Mouse (Mus musculus): ENCODE results near the gene Gm13283. TPM values are rescaled to one million over a fixed set of nuclear protein-coding genes. Genes with fewer than 3 reads are reported as not detected.
"Not testable (repeated sequence)": the region's sequence is repeated elsewhere in the genome, so short reads cannot be mapped to it uniquely, and the experiment has no call there.

The Gm13283 gene
- polyA plus RNA-seq, 1 experiment from 2014 or later: 0.49 TPM

- H3K27ac ChIP-seq: no peak overlapping the region
- H3K4me1 ChIP-seq: no peaks in the 10 kb centered on the region
- no peaks in the 10 kb centered on the region for H3K9me3 ChIP-seq (replicated peaks)
- WGBS: 73% methylated on average over 7 of the region's 7 CpGs
- H3K9ac ChIP-seq: no peak overlapping the region
- ATAC-seq (replicated peaks; ENCODE audit: low FRiP score): no peak
- H3K4me2 ChIP-seq: no peak overlapping the region
- H3K36me3 ChIP-seq: no peaks in the 10 kb centered on the region
- 0 out of 2 replicates have a peak, but pooled peaks cover 2% of the 10 kb centered on the region for H3K27me3 ChIP-seq
- H3K4me3 ChIP-seq (replicated peaks): no peak overlapping the region
Observed at GRCm38 (mm10) chr4:88742771-88743371, 17.0 kb upstream of the Gm13283 start.

DNA sequence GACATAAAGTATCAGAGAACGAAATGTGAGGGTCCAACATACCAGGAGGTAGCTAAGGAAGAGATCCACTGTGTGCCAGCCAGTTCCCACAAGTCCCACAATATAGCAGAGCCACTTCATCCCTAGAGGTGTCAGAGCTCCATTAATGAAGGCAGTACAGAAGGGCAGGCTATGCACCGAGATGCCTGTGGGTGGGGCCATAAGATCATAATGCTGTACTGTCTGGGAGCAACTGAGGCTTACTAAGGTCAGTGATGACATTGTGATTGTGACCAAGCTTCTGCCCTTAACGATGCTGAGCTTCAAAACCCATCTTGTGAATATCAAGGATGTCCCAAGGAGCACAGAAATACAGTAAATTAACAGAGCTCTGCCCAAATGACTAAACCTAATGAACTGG lies 15.7 kb upstream of the Gm13283 start:
- Histone ChIP-seq H3K27me3 (no peaks in the 10 kb centered on the region), H3K4me1 (no peaks in the 10 kb centered on the region), H3K4me2 (no peak overlapping the region), H3K9me3 (replicated peaks) (no peaks in the 10 kb centered on the region), H3K4me3 (replicated peaks) (no peak overlapping the region), H3K36me3 (no peaks in the 10 kb centered on the region), H3K27ac (no peak overlapping the region), H3K9ac (no peak overlapping the region)
- 66% methylated on average over 3 of the region's 3 CpGs for WGBS
- no peak for ATAC-seq (replicated peaks; ENCODE audit: low FRiP score)

DNA sequence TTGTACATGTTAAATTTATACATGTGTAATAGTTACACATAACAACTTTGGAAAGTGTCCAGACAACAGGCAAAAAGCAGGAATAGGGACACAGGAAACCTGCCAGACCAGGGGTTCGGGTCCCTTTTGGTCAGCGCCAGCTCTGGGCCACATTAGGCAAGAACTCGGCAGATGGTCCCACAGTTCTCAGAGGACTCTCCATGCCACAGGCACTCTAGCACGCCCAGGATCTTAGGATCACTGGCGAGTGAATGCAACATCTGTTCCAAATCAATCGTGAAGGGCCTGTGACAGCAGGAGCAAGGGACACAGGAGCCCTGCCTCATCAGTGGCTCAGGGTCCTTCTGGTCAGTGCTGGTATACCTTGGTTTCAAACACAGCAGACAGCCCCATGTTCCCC lies 10.0 kb upstream of the Gm13283 start:
- Histone ChIP-seq H3K4me1 (no peaks in the 10 kb centered on the region), H3K4me2 (no peak overlapping the region), H3K36me3 (no peaks in the 10 kb centered on the region), H3K4me3 (replicated peaks) (no peak overlapping the region), H3K27me3 (no peaks in the 10 kb centered on the region), H3K9me3 (replicated peaks) (no peaks in the 10 kb centered on the region), H3K9ac (no peak overlapping the region), H3K27ac (no peak overlapping the region)
- WGBS: 58% methylated on average over 6 of the region's 6 CpGs
- no peak for ATAC-seq (replicated peaks; ENCODE audit: low FRiP score)

DNA sequence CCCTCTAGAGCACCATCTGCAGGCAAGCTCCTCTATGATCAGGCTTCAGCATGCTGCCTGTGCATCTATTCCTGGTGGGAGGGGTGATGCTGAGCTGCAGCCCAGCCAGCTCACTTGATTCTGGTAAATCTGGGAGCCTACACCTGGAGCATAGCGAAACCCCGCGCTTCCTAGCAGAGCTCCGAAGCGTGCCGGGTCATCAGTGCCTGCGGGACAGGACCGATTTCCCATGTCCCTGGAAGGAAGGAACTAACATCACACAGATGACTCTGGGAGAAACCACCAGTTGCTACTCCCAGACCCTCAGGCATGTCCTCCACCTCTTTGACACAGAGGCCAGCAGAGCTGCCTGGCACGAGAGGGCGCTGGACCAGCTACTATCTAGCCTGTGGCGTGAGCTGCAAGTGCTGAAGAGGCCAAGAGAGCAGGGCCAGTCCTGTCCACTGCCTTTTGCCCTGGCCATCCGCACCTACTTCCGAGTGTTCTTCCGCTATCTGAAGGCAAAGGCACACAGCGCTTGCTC lies 5.0 kb upstream of the Gm13283 start, which contains the start of gene Gm13271:
Gm13271 (plus strand) TSS at position 51 of the 523 bp plus-strand sequence.
- WGBS: 82% methylated on average over 15 of the region's 15 CpGs
- not testable (repeated sequence) for H3K36me3 ChIP-seq; H3K4me1 ChIP-seq; H3K4me2 ChIP-seq; H3K9ac ChIP-seq; H3K27me3 ChIP-seq; H3K9me3 ChIP-seq (replicated peaks); H3K27ac ChIP-seq; H3K4me3 ChIP-seq (replicated peaks); ATAC-seq (replicated peaks; ENCODE audit: low FRiP score)

DNA sequence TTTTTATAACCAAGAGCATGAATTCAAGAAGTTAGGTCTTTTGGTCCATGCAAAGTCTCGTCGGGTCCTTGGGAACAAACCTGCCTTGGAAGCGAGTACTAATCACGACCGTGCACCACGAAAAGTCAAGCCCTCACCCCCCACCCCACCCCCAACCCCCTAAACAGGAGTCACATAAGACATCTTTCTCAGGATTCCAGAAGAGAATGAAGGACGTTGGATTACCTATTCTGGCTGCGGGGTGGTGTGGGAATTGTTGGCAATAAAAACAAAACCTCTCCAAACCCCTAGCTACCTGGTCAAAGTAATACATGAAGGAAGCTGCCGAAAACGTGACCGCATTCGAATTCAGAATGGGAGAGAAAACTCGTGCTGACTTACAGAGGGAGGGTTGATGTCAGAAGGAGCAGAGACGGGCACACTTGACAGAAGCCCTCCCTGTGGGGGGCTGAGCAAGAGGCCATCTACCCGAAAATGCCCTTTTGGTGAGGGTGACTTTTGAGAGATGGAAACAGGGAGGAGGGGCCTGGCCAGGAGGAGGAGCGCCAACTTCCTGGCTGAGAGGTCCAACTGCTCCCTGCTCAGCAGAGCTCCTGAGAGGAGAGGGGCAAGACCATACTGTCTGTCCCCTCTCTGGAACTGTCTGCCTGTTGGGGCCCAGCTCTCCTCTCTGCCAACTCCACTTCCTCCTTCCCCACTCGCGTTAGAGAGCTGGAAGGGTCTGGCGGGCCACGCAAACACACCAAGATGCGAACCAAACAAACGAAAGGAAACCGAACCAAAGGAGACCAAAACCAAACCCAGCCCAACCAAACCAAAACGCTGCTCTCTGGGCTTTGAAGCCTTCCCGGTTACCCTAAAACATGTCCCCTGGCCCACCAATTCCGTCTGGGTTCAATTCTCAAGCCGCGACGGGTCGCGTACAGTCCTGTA lies 3.1 kb upstream of the Gm13283 start:
- not testable (repeated sequence) for H3K4me1 ChIP-seq; H3K36me3 ChIP-seq; H3K27me3 ChIP-seq; H3K9me3 ChIP-seq (replicated peaks); ATAC-seq (replicated peaks; ENCODE audit: low FRiP score)
- peak overlapping the region; percentile 56 for H3K4me3 ChIP-seq (replicated peaks)
- peak overlapping the region; percentile 83 for H3K4me2 ChIP-seq
- H3K27ac ChIP-seq: peak overlapping the region; percentile 97
- WGBS: 8% methylated on average over 29 of the region's 31 CpGs
- H3K9ac ChIP-seq: peak overlapping the region; percentile 66

DNA sequence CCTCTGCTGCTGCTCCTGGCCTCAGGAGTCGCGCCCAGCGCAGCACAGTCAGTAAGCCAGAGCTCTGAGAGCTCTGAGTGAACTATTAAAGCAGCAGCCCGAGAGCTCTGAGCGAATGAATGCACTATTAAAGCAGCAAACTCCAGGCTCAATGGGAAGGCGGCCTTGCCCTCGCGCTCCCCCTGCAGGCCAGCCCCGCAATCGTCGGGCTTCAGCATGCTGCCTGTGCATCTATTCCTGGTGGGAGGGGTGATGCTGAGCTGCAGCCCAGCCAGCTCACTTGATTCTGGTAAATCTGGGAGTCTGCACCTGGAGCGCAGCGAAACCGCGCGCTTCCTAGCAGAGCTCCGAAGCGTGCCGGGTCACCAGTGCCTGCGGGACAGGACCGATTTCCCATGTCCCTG lies 2.3 kb upstream of the Gm13283 start:
- WGBS: 0% methylated on average over 21 of the region's 21 CpGs
- not testable (repeated sequence) for H3K27me3 ChIP-seq; H3K9me3 ChIP-seq (replicated peaks); H3K36me3 ChIP-seq; H3K4me1 ChIP-seq
- ATAC-seq (replicated peaks; ENCODE audit: low FRiP score): peak; percentile 100
- H3K4me2 ChIP-seq: peak overlapping the region; percentile 83
- H3K9ac ChIP-seq: peak overlapping the region; percentile 66; the same call in 1 of the 2 replicates
- H3K27ac ChIP-seq: peak overlapping the region; percentile 97
- H3K4me3 ChIP-seq (replicated peaks): peak overlapping the region; percentile 56

GRCm38 (mm10) chr4:88758751-88759150 lies 1.2 kb upstream of the Gm13283 start:
- ATAC-seq (replicated peaks; ENCODE audit: low FRiP score); H3K4me2 ChIP-seq; H3K9ac ChIP-seq; H3K36me3 ChIP-seq; H3K4me3 ChIP-seq (replicated peaks); H3K27me3 ChIP-seq; H3K4me1 ChIP-seq; H3K27ac ChIP-seq; H3K9me3 ChIP-seq (replicated peaks): not testable (repeated sequence)
- WGBS: 90% methylated on average over 9 of the region's 9 CpGs

DNA sequence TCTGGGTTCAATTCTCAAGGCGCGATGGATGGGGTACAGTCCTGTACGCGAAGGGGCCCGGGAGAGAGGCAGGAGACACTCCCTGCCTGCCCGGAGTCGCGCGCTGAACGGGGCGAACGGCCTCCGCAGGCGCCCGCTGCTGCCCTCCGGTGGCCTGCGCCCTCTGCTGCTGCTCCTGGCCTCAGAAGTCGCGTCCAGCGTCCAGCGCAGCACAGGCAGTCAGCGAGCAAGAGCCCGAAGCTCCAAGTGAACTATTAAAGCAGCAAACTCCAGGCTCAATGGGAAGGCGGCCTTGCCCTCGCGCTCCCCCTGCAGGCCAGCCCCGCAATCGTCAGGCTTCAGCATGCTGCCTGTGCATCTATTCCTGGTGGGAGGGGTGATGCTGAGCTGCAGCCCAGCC lies 512 bp downstream of the Gm13283 start:
- under 1% methylated on average over 23 of the region's 28 CpGs for WGBS
- H3K36me3 ChIP-seq; H3K9ac ChIP-seq; H3K4me1 ChIP-seq; H3K27me3 ChIP-seq; H3K9me3 ChIP-seq (replicated peaks); ATAC-seq (replicated peaks; ENCODE audit: low FRiP score): not testable (repeated sequence)
- Histone ChIP-seq H3K27ac (peak overlapping the region; percentile 82), H3K4me2 (peak overlapping the region; percentile 54), H3K4me3 (replicated peaks) (peak overlapping the region; percentile 34)

- H3K4me3 ChIP-seq (replicated peaks); H3K9me3 ChIP-seq (replicated peaks); H3K27me3 ChIP-seq; H3K9ac ChIP-seq; H3K4me1 ChIP-seq; ATAC-seq (replicated peaks; ENCODE audit: low FRiP score); H3K27ac ChIP-seq; H3K36me3 ChIP-seq; H3K4me2 ChIP-seq: not testable (repeated sequence)
- WGBS: 74% methylated on average over 6 of the region's 8 CpGs
Observed at GRCm38 (mm10) chr4:88761776-88762175, 1.9 kb downstream of the Gm13283 start.

DNA sequence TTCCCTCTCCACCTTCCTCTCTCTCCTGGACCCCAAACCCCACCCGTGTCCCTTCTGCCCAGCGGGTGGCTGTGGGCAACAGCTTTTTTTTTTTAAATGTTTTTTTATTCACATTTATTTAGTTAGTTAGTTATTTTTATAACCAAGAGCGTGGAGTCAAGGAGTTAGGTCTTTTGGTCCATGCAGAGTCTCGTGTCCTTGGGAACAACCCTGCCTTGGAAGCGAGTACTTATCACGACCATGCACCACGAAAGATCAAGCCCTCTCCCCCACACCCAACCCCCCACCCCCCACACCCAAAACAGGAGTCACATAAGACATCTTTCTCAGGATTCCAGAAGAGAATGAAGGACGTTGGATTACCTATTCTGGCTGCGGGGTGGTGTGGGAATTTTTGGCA lies 2.4 kb downstream of the Gm13283 start:
- not testable (repeated sequence) for H3K4me3 ChIP-seq (replicated peaks); H3K27ac ChIP-seq; H3K4me1 ChIP-seq; H3K27me3 ChIP-seq; H3K9ac ChIP-seq; H3K9me3 ChIP-seq (replicated peaks); ATAC-seq (replicated peaks; ENCODE audit: low FRiP score); H3K36me3 ChIP-seq
- WGBS: 51% methylated on average over 9 of the region's 9 CpGs
- peak overlapping the region; percentile 53; the same call in 1 of the 2 replicates for H3K4me2 ChIP-seq

- 3% methylated on average over 36 of the region's 42 CpGs for WGBS
- not testable (repeated sequence) for H3K9ac ChIP-seq; H3K27me3 ChIP-seq; H3K9me3 ChIP-seq (replicated peaks); H3K4me1 ChIP-seq; ATAC-seq (replicated peaks; ENCODE audit: low FRiP score); H3K36me3 ChIP-seq
- H3K27ac ChIP-seq: peak overlapping the region; percentile 58; the same call in 1 of the 2 replicates
- H3K4me2 ChIP-seq: peak overlapping the region; percentile 51
- peak overlapping the region; percentile 33 for H3K4me3 ChIP-seq (replicated peaks)
Observed at GRCm38 (mm10) chr4:88763384-88764018, 3.6 kb downstream of the Gm13283 start.

GRCm38 (mm10) chr4:88773534-88773933 lies 13.6 kb downstream of the Gm13283 start, which contains the start of gene Gm13290:
Gm13290 (plus strand) TSS chr4:88773834.
- H3K27me3 ChIP-seq; H3K4me2 ChIP-seq; H3K27ac ChIP-seq; H3K36me3 ChIP-seq; H3K9ac ChIP-seq; H3K4me1 ChIP-seq; H3K4me3 ChIP-seq (replicated peaks); H3K9me3 ChIP-seq (replicated peaks); ATAC-seq (replicated peaks; ENCODE audit: low FRiP score): not testable (repeated sequence)
- WGBS: no CpG with 5 or more reads among the region's 32 CpGs
